Mouse (Mus musculus) E14TG2a.4 (cell line): ENCODE data around the gene Sertad2.

Experiments used
- CTCF ChIP-seq: conservative IDR thresholded peaks from 2 replicates; pipeline ENCODE4 v1.5.1; 2014; ENCODE audit warnings: low read length
- NANOG ChIP-seq: IDR thresholded peaks from 2 replicates; pipeline ENCODE4 v1.6.1; 2014; ENCODE audit warnings: borderline replicate concordance, low read length, mixed read lengths

GRCm38 (mm10) chr11:20632619-20632965, 89.5 kb downstream of the Sertad2 start:
- TF ChIP-seq CTCF: no peak
- TF ChIP-seq NANOG: no peak
